Mouse (Mus musculus): Measurements from ENCODE around the gene Ptgds.

DNA sequence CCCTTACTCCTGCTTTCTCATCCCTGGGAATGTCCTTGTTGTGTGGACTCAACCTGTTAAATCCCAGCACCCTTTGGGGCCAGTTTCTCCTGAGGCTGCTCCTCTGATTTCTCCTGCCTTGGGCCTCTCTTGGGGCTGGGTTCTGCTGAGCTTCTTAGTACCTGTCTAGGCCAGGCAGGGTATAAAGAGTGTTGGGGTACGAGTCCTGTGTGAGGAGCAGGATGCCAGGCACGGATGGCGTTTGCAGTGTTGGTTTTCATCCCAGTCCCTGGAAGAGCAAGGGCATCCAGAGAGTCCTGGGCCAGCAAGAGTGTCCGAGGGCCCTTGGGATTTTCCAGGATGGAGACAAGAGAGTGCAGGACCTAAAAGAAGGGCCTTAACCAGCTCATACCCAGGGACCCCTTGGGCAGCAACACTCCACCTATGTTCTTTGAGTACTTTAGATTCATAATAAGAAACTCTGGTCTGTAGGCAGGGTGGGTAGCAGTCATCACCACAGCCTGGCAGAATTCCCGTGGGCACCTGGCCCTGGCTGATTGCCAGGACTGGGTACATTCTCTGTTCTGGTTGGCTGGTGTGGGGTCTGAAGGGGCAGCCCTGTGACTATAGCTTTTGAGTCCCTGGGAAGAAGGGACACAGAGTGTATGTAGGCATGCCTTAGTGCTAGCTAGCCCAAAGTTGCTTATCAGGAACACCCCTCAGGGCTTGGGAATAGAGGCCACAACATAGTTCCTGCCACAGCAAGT, 40.2 kb downstream of the Ptgds start:
- TF ChIP-seq CTCF (conservative IDR thresholded peaks at IDR 0.05; ENCODE audit: low read length) (no peak), NANOG (IDR thresholded peaks at IDR 0.05; ENCODE audit: borderline replicate concordance, low read length) (no peak)

All from E14TG2a.4 (cell line).